Mouse (Mus musculus) C2C12 (cell line): Measurements from ENCODE around the gene Phrf1. TPM values are rescaled to one million over a fixed set of nuclear protein-coding genes. Genes with fewer than 3 reads are reported as not detected.

Source experiments
- H3K27me3 ChIP-seq: one replicate; pipeline ENCODE4 v1.6.1; 2011; ENCODE audit not compliant: control insufficient read depth, insufficient read depth, insufficient read length
- H3K36me3 ChIP-seq: one replicate; pipeline ENCODE4 v1.6.1; 2011; ENCODE audit not compliant: control insufficient read depth, insufficient read depth
- H3K4me3 ChIP-seq: one replicate; pipeline ENCODE4 v1.5.1; 2011; ENCODE audit warnings: mild to moderate bottlenecking, control low read depth; ENCODE audit not compliant: poor library complexity, insufficient read depth, severe bottlenecking
- H3K79me2 ChIP-seq: one replicate; pipeline ENCODE4 v1.6.1; 2011; ENCODE audit not compliant: control insufficient read depth, insufficient read depth
- H3K79me3 ChIP-seq: one replicate; pipeline ENCODE4 v1.6.1; 2011; ENCODE audit warnings: low read depth, control low read depth
- H3ac ChIP-seq: one replicate; pipeline ENCODE3; 2011; ENCODE audit warnings: low read depth; ENCODE audit not compliant: control insufficient read depth, insufficient read length
- CEBPB ChIP-seq: IDR thresholded peaks from one replicate; pipeline ENCODE4 v1.6.1; 2011; ENCODE audit warnings: low read depth, mild to moderate bottlenecking, control low read depth, moderate library complexity
- CTCF ChIP-seq: IDR thresholded peaks from one replicate; pipeline ENCODE4 v1.5.1; 2011; ENCODE audit not compliant: control insufficient read depth, insufficient read depth, insufficient read length
- FOSL1 ChIP-seq: IDR thresholded peaks from one replicate; pipeline ENCODE4 v1.8.0; 2011; ENCODE audit warnings: mild to moderate bottlenecking, low read length; ENCODE audit not compliant: poor library complexity, insufficient read depth, severe bottlenecking
- MAX ChIP-seq: IDR thresholded peaks from one replicate; pipeline ENCODE4 v1.6.1; 2011; ENCODE audit warnings: mild to moderate bottlenecking, control low read depth
- MYOD1 ChIP-seq: IDR thresholded peaks from one replicate; pipeline ENCODE4 v1.6.1; 2011; ENCODE audit warnings: low read depth; ENCODE audit not compliant: control insufficient read depth, insufficient read length
- MYOG ChIP-seq: IDR thresholded peaks from one replicate; pipeline ENCODE4 v1.6.1; 2011; ENCODE audit not compliant: control insufficient read depth, insufficient read length; ENCODE audit errors: extremely low read depth
- USF1 ChIP-seq: IDR thresholded peaks from one replicate; pipeline ENCODE4 v1.6.1; 2011; ENCODE audit warnings: low read depth, mild to moderate bottlenecking, control low read depth, moderate library complexity
- polyA plus RNA-seq: library from polyadenylated mRNA; unstranded; fragments of >200 nt; fragmentation: generic; extraction: Trizol; gene quantifications from one replicate; pipeline ENCODE4 v1.2.1, GENCODE M21; 2012; ENCODE audit warnings: missing spikeins

The Phrf1 gene
- polyA plus RNA-seq, 1 experiment: 60.2 TPM

DNA sequence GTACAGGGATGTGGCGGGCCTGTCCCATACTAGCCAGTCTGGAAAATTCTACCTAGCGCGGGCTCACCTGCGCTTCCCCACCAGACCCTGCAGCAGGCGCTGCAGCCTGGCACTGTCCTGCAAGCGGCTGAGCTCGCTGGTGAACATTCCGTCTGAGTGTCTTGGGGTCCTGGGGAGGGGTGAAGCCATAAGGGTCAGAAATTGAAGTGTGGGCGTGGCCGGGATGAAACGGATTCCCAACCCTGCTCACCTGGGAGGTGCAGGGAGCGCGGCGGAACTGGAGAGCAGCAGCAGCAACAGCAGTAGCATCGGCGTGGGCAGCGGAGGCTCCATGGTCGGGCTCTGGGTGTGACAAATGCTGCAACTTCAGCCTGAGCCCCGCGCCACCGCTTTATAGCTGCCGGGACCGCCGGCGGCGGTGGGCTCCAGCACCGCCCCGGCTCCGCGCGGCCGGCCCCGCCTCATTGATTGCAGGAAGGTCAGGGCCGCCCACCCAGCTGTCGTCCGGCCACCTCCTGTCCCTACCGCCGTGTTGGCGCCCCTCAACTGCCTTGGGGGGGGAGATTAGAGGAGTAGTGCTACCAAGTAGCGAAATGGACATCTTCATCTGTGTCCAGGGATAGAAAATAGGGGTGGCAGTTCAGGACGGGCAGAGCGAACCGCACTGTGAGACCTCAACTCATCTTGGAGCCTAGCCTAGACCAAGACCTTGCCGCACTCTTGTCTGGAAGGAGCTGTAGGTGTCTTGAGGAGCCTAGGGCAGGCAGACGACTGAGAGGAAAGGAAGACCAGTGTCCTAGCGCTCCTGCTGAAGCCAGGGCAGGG is 50.4 kb downstream of the Phrf1 start, which contains the start of gene Sct:
Gene Sct (minus strand): TSS at position 368 of the 825 bp plus-strand sequence.
- Histone ChIP-seq H3K4me3 (no peak within 1 kb of the TSS), H3K27me3 (no peaks in the 10 kb centered on the region), H3ac (no peak within 1 kb of the TSS), H3K79me2 (no peaks in the 10 kb centered on the region), H3K36me3 (no peaks in the 10 kb centered on the region), H3K79me3 (no peaks in the 10 kb centered on the region)
- no peak for TF ChIP-seq FOSL1
- TF ChIP-seq MYOD1: peak; percentile 20

DNA sequence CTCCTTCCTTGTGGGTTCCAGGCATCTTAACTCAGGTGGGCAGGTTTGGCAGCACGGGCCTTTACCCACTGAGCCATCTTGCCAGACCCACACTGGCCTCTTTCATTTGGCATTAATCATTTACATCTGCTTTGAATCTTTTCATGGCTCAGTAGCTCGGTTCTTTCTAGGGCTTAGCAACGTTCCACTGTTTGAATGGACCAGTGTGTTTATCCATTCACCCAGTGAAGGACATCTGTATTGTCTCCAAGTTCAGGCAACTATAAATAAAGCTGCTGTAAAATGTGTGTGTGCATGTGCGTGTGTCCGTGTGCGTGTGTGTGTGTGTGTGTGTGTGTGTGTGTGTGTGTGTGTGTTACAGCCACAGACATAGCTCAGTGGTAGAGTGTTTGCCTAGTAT is 52.9 kb downstream of the Phrf1 start:
- no peak for TF ChIP-seq USF1
- TF ChIP-seq MYOG: no peak
- TF ChIP-seq MAX: no peak
- no peak for TF ChIP-seq MYOD1
- no peak for TF ChIP-seq FOSL1
- TF ChIP-seq CTCF: no peak
- no peak for TF ChIP-seq CEBPB
- no peaks in the 10 kb centered on the region for H3K36me3 ChIP-seq
- no peaks in the 10 kb centered on the region for H3K79me2 ChIP-seq
- no peak overlapping the region for H3K4me3 ChIP-seq
- H3ac ChIP-seq: no peak overlapping the region
- no peaks in the 10 kb centered on the region for H3K27me3 ChIP-seq
- no peaks in the 10 kb centered on the region for H3K79me3 ChIP-seq

DNA sequence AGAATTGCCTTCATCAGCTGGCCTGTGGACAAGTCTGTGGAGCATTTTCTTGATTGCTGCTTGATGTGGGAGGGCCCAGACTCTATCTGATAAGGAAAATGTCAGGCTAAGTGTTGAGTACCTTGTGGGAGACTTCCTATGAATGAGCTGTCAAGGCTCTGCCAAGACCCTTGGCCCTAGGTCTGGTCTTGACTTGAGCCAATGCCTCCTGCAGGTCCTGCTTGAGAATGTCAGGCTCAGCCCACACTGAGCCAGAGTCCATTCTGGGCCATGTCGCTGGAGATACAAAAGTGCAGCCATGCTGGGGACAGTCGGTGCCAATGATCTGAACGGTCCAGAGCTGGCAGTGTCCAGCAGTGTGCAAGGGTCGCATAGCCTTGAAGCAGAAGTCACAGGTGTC is 54.2 kb downstream of the Phrf1 start:
- no peaks in the 10 kb centered on the region for H3K36me3 ChIP-seq

DNA sequence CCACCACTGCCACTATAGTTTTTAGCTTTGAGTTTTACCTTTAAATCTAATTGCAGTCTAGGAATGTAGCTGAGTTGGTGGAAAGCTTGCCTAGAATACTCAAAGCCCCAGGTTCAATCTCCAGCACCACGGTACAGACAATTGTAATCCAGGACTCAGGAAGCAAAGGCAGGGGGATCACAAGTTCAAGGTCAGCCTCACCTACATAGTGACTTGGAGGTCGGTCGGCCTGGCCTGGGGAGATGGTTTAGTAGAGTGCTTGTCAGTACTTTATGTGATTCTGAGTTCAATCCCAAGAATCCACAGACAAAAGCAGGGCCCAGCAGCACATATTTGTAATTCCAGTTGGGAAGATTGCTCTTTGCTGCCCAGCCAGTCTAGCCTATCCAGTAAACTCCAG is 59.5 kb downstream of the Phrf1 start:
- TF ChIP-seq MYOG (no peak), USF1 (no peak), FOSL1 (no peak), CTCF (no peak), CEBPB (no peak), MAX (no peak), MYOD1 (no peak)
- Histone ChIP-seq H3ac (no peak overlapping the region), H3K79me3 (no peaks in the 10 kb centered on the region), H3K79me2 (no peaks in the 10 kb centered on the region), H3K36me3 (no peaks in the 10 kb centered on the region), H3K4me3 (no peak overlapping the region), H3K27me3 (peaks cover 7% of the 10 kb centered on the region)

More for the DNA sequence above, 54.2 kb downstream of the Phrf1 start:
- no peaks in the 10 kb centered on the region for H3K79me2 ChIP-seq
- TF ChIP-seq MYOG (no peak), CTCF (no peak), FOSL1 (no peak), MYOD1 (no peak), CEBPB (no peak), USF1 (no peak), MAX (no peak)
- no peaks in the 10 kb centered on the region for H3K27me3 ChIP-seq
- no peak overlapping the region for H3K4me3 ChIP-seq
- no peak overlapping the region for H3ac ChIP-seq
- no peaks in the 10 kb centered on the region for H3K79me3 ChIP-seq

DNA sequence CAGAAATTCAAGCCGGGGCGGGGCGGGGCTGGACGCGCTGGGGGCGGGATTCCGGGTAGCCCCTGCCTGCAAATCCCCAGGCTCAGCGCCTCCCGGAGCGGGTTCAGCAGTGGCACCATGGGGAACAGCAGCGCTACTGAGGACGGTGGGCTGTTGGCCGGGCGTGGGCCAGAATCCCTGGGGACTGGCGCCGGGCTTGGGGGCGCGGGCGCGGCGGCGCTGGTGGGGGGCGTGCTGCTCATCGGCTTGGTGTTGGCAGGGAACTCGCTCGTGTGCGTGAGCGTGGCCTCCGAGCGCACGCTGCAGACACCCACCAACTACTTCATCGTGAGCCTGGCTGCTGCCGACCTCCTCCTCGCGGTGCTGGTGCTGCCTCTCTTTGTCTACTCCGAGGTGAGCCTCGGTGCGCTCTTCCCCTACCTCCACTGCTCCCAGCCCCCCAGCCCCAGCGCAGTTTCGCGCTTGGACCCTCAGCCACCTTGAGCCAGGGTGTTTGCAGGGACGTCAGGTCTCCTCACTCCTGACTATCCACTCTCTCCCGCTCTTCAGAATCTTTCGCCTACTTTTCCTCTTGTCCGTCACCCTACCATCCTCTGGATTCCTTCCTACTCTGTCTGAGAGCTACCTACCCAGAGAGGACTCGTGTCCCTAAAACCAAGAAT is 63.5 kb downstream of the Phrf1 start, which contains the start of gene Drd4:
Gene Drd4 (plus strand): TSS at position 86 of the 662 bp plus-strand sequence.
- Histone ChIP-seq H3K79me3 (no peaks in the 10 kb centered on the region), H3K27me3 (peaks cover 22% of the 10 kb centered on the region), H3K79me2 (no peaks in the 10 kb centered on the region), H3K4me3 (no peak within 1 kb of the TSS), H3K36me3 (no peaks in the 10 kb centered on the region), H3ac (peak within 1 kb of the TSS; percentile 3)
- TF ChIP-seq MYOD1 (no peak), MAX (no peak), USF1 (no peak), CEBPB (no peak), FOSL1 (no peak), CTCF (no peak), MYOG (no peak)
